Mouse (Mus musculus): Measurements from ENCODE around the gene Ankib1. TPM values are rescaled to one million over a fixed set of nuclear protein-coding genes. Genes with fewer than 3 reads are reported as not detected.

Gene Ankib1
- polyA plus RNA-seq, 1 experiment from 2014 or later, result 13.2 TPM

GRCm38 (mm10) chr5:3725491-3725890 lies 77.2 kb downstream of the Ankib1 start:
- H3K9ac ChIP-seq, result no peak overlapping the region
- WGBS, result 76% methylated on average over 1 of the region's 1 CpGs
- ATAC-seq (ENCODE audit: insufficient read depth), result no peak
- TF ChIP-seq CTCF (IDR thresholded peaks at IDR 0.05; ENCODE audit: low read depth), result no peak
- H3K27me3 ChIP-seq (ENCODE audit: insufficient read depth, low read length), result no peaks in the 10 kb centered on the region
- H3K4me3 ChIP-seq (ENCODE audit: low read depth, low read length), result no peak overlapping the region
- no peak for DNase-seq
- H3K4me2 ChIP-seq, result no peak overlapping the region
- H3K9me3 ChIP-seq (ENCODE audit: low read depth, low read length), result no peaks in the 10 kb centered on the region
- no peaks in the 10 kb centered on the region for H3K4me1 ChIP-seq (ENCODE audit: insufficient read depth)
- peaks cover 21% of the 10 kb centered on the region for H3K36me3 ChIP-seq (ENCODE audit: insufficient read depth)
- no peak overlapping the region for H3K27ac ChIP-seq (ENCODE audit: low read depth)

GRCm38 (mm10) chr5:3723415-3723814 lies 79.3 kb downstream of the Ankib1 start:
- no peak for TF ChIP-seq CTCF (IDR thresholded peaks at IDR 0.05; ENCODE audit: low read depth)
- H3K9ac ChIP-seq, result no peak overlapping the region
- H3K27me3 ChIP-seq (ENCODE audit: insufficient read depth, low read length), result no peaks in the 10 kb centered on the region
- 84% methylated on average over 2 of the region's 2 CpGs for WGBS
- H3K4me3 ChIP-seq (ENCODE audit: low read depth, low read length), result no peak overlapping the region
- DNase-seq (no peak), ATAC-seq (ENCODE audit: insufficient read depth) (no peak)
- H3K9me3 ChIP-seq (ENCODE audit: low read depth, low read length), result no peaks in the 10 kb centered on the region
- H3K36me3 ChIP-seq (ENCODE audit: insufficient read depth), result peaks cover 32% of the 10 kb centered on the region
- H3K4me2 ChIP-seq, result no peak overlapping the region
- H3K4me1 ChIP-seq (ENCODE audit: insufficient read depth), result no peaks in the 10 kb centered on the region
- H3K27ac ChIP-seq (ENCODE audit: low read depth), result no peak overlapping the region

GRCm38 (mm10) chr5:3722873-3723272 lies 79.9 kb downstream of the Ankib1 start:
- DNase-seq, result no peak
- peaks cover 30% of the 10 kb centered on the region for H3K36me3 ChIP-seq (ENCODE audit: insufficient read depth)
- WGBS, result 85% methylated on average over 2 of the region's 2 CpGs

GRCm38 (mm10) chr5:3719371-3719770 lies 83.4 kb downstream of the Ankib1 start:
- H3K4me2 ChIP-seq, result no peak overlapping the region
- no peak for ATAC-seq (ENCODE audit: insufficient read depth)
- TF ChIP-seq CTCF (IDR thresholded peaks at IDR 0.05; ENCODE audit: low read depth), result no peak
- no peak overlapping the region for H3K27ac ChIP-seq (ENCODE audit: low read depth)
- H3K9me3 ChIP-seq (ENCODE audit: low read depth, low read length), result no peaks in the 10 kb centered on the region
- H3K27me3 ChIP-seq (ENCODE audit: insufficient read depth, low read length), result no peaks in the 10 kb centered on the region
- H3K9ac ChIP-seq, result no peak overlapping the region
- no peak for DNase-seq
- no peak overlapping the region for H3K4me3 ChIP-seq (ENCODE audit: low read depth, low read length)
- WGBS, result 91% methylated on average over 4 of the region's 4 CpGs
- H3K4me1 ChIP-seq (ENCODE audit: insufficient read depth), result no peaks in the 10 kb centered on the region
- peaks cover 29% of the 10 kb centered on the region for H3K36me3 ChIP-seq (ENCODE audit: insufficient read depth)

More at GRCm38 (mm10) chr5:3722873-3723272, 79.9 kb downstream of the Ankib1 start:
- no peaks in the 10 kb centered on the region for H3K4me1 ChIP-seq (ENCODE audit: insufficient read depth)
- ATAC-seq (ENCODE audit: insufficient read depth), result no peak
- H3K27ac ChIP-seq (ENCODE audit: low read depth), result no peak overlapping the region
- no peak overlapping the region for H3K4me2 ChIP-seq
- no peak overlapping the region for H3K9ac ChIP-seq
- no peak for TF ChIP-seq CTCF (IDR thresholded peaks at IDR 0.05; ENCODE audit: low read depth)
- no peaks in the 10 kb centered on the region for H3K27me3 ChIP-seq (ENCODE audit: insufficient read depth, low read length)
- no peaks in the 10 kb centered on the region for H3K9me3 ChIP-seq (ENCODE audit: low read depth, low read length)
- no peak overlapping the region for H3K4me3 ChIP-seq (ENCODE audit: low read depth, low read length)

DNA sequence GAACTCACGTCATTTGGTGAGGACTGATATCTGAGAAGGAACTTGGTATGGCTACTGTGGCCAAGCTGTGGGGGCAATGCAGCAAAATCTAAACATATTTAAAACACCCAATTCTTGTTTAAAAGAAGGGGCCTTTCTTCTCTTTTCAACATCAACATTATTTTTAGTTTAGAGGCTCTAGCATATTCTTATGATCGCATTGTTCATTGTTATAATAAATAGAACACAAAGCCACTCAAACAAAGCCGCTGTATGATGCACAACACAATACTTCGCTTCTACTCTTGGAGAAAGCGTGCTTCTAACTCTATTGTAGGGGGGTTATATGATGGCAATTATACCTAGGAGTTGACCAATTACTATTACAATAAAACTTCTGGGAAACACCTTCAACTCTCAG lies 86.9 kb downstream of the Ankib1 start:
- H3K27ac ChIP-seq (ENCODE audit: low read depth), result no peak overlapping the region
- DNase-seq (no peak), ATAC-seq (ENCODE audit: insufficient read depth) (no peak)
- 93% methylated on average over 5 of the region's 5 CpGs for WGBS
- H3K9ac ChIP-seq, result no peak overlapping the region
- H3K4me3 ChIP-seq (ENCODE audit: low read depth, low read length), result no peak overlapping the region
- no peak overlapping the region for H3K4me2 ChIP-seq
- no peaks in the 10 kb centered on the region for H3K4me1 ChIP-seq (ENCODE audit: insufficient read depth)
- no peaks in the 10 kb centered on the region for H3K9me3 ChIP-seq (ENCODE audit: low read depth, low read length)
- H3K27me3 ChIP-seq (ENCODE audit: insufficient read depth, low read length), result no peaks in the 10 kb centered on the region
- no peak for TF ChIP-seq CTCF (IDR thresholded peaks at IDR 0.05; ENCODE audit: low read depth)
- H3K36me3 ChIP-seq (ENCODE audit: insufficient read depth), result peaks cover 34% of the 10 kb centered on the region

- Histone ChIP-seq H3K4me2 (no peak overlapping the region), H3K27me3 (ENCODE audit: insufficient read depth, low read length) (no peaks in the 10 kb centered on the region), H3K4me3 (ENCODE audit: low read depth, low read length) (no peak overlapping the region), H3K36me3 (ENCODE audit: insufficient read depth) (peaks cover 26% of the 10 kb centered on the region; the same call in 1 of the 2 replicates), H3K27ac (ENCODE audit: low read depth) (no peak overlapping the region), H3K4me1 (ENCODE audit: insufficient read depth) (no peaks in the 10 kb centered on the region), H3K9me3 (ENCODE audit: low read depth, low read length) (no peaks in the 10 kb centered on the region), H3K9ac (no peak overlapping the region)
- 92% methylated on average over 4 of the region's 4 CpGs for WGBS
- no peak for ATAC-seq (ENCODE audit: insufficient read depth)
- DNase-seq, result no peak
- no peak for TF ChIP-seq CTCF (IDR thresholded peaks at IDR 0.05; ENCODE audit: low read depth)
Observed at GRCm38 (mm10) chr5:3702180-3702579, 100.5 kb downstream of the Ankib1 start.

DNA sequence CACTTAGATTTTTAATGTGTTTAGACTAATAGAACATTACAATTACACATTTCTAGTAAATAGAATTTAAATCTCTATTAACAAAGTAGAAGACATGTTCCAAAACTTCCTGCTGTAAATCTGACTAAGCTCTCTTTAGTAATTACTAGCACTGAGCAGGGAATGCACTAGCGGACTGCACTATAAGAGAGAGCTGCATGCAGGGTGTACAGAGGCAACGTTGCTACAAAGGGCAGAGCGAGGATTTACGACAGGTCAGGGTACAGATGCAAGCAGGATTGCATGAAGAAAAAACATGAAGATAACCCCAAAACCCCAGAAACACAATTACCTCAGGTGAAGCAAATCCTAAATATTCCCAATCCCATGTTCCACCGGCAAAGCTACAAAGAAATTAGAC lies 102.7 kb downstream of the Ankib1 start:
- Histone ChIP-seq H3K4me3 (ENCODE audit: low read depth, low read length) (no peak overlapping the region), H3K4me2 (no peak overlapping the region), H3K4me1 (ENCODE audit: insufficient read depth) (no peaks in the 10 kb centered on the region), H3K27ac (ENCODE audit: low read depth) (no peak overlapping the region), H3K36me3 (ENCODE audit: insufficient read depth) (peaks cover 27% of the 10 kb centered on the region; the same call in 1 of the 2 replicates), H3K9me3 (ENCODE audit: low read depth, low read length) (no peaks in the 10 kb centered on the region), H3K27me3 (ENCODE audit: insufficient read depth, low read length) (no peaks in the 10 kb centered on the region), H3K9ac (no peak overlapping the region)
- TF ChIP-seq CTCF (IDR thresholded peaks at IDR 0.05; ENCODE audit: low read depth), result no peak
- 90% methylated on average over 5 of the region's 5 CpGs for WGBS
- DNase-seq (no peak), ATAC-seq (ENCODE audit: insufficient read depth) (no peak)

DNA sequence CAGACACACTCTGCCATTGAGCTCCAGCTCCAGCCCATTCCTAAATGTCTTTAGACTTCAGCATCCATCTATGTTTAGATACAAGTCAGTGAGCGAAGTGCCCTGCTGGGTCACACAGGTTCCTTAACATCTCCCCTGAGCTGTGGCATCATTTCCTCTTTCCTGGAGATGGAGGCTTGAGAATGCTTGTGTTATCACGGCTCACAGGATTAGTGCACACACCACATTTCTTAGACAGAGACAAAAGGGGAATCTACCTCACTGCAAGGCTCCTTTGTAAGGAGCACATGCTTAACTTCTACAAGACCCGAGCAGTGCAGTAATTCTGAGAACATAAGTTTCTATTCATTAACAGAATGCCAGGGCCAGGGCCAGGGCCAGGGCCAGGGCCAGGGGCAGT lies 106.7 kb downstream of the Ankib1 start:
- WGBS, result 81% methylated on average over 3 of the region's 3 CpGs

More for the DNA sequence above, 106.7 kb downstream of the Ankib1 start:
- Histone ChIP-seq H3K36me3 (ENCODE audit: insufficient read depth) (peaks cover 42% of the 10 kb centered on the region), H3K4me1 (ENCODE audit: insufficient read depth) (no peaks in the 10 kb centered on the region), H3K4me3 (ENCODE audit: low read depth, low read length) (no peak overlapping the region), H3K4me2 (no peak overlapping the region), H3K27me3 (ENCODE audit: insufficient read depth, low read length) (no peaks in the 10 kb centered on the region), H3K9me3 (ENCODE audit: low read depth, low read length) (no peaks in the 10 kb centered on the region), H3K27ac (ENCODE audit: low read depth) (no peak overlapping the region), H3K9ac (no peak overlapping the region)
- ATAC-seq (ENCODE audit: insufficient read depth) (no peak), DNase-seq (no peak)
- no peak for TF ChIP-seq CTCF (IDR thresholded peaks at IDR 0.05; ENCODE audit: low read depth)
